Mouse (Mus musculus): ENCODE data around the gene Bcorl1.

The Bcorl1 gene

DNA sequence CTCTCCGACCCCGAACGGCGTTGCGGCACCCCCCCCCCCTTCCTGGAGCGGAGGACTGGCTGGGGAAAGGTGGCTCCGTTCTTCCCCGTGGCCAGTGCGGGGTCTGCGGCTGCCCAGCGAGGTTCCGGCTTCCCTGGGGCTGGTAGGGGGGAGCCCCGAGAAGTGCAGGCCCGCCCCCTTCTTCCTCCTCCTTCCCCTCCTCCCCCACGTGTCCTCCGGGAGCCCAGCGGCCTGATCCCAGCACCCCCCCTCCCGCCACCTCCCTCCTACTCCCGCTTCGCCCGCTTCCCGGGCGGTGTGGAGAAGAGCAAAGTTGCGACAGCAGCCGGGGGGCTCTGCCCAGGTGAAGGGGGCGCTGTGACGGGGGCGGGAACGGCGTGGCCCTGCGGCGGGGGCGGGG lies at the start of gene Bcorl1:
TSS of gene Bcorl1 (plus strand) at position 218 of the 400 bp plus-strand sequence.
- no peak for DNase-seq (ENCODE audit: low spot score in 2 of 2)

DNA sequence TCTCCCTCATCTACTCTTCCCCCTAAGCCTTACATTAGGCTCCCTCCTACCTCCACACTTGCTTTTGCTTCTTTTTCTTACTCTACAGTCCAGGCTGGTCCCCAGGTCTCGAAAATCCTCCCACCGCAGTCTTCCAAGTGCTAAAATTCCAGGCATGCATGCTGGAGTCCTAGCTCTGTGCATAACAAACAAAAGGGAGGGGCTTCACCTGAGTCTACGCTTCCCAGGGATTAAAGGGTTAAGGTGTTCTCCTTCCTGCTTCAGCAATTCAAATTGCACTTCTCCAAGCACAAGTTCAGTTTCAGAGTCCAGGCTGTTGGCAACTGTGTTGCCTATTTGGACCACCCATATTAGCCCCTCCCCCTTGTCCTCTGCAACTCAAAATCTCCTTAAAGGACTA lies 49.7 kb upstream of the Bcorl1 start:
- DNase-seq (ENCODE audit: low spot score in 2 of 2) = no peak

DNA sequence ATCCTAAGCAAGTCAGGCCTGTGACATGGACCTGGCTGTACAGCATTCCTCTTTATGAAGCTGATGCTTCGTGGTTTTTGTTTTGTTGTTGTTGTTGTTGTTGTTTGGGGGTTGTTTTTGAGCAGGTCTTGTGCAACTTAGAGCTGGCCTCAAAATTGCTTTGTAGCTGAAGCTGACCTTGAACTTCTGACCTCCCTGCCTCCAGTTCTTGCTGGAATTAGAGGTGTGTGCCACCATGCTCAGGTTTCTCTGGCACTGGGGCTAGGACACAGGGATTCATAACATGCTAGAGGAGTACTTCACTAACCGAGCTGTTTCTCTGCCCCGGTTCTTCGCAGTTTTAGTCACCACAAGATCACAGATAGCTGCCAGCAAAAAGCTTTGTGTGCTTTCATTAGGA lies 35.8 kb upstream of the Bcorl1 start:
- DNase-seq (ENCODE audit: low spot score in 2 of 2) = no peak

DNA sequence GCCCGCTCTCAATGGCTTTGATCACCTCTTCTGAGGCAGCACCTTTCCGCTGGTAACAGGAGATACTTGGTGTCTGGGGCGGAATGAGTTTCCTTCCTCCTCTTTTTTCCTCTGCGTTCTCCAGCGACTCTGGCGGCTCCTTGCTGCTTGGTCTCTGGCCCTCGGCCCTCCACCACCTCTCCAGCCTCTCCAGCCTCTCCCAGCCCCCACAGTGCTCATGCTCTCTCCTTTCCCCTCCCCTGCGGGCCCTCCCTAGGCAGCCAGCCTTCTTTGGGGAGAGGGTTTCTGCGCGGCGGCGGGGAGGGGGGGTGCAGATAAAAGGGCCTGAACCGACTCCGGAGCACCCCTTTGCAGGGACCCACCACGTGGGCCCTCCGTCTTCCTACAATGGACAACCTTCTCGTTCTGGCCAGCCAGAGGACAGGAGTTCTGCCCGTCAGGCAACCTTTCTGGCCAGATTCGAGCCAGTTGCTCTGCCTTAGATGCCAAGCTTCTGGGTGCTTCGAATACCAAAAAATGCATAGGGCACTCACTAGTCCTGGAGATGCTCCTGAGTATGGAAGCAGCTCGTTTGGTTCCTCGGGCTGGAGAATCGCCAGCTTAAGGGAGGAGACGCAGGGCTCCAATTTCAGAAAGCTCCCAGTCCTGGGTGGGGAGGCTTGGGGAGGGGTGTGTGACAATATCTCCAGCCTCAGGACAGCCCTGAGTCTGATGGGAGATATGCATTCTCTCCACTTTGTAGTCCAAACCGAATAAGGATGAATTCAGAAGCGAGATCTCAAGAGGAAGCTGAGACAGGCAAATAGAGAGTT lies 30.2 kb upstream of the Bcorl1 start:
- DNase-seq (ENCODE audit: low spot score in 2 of 2) = no peak

DNA sequence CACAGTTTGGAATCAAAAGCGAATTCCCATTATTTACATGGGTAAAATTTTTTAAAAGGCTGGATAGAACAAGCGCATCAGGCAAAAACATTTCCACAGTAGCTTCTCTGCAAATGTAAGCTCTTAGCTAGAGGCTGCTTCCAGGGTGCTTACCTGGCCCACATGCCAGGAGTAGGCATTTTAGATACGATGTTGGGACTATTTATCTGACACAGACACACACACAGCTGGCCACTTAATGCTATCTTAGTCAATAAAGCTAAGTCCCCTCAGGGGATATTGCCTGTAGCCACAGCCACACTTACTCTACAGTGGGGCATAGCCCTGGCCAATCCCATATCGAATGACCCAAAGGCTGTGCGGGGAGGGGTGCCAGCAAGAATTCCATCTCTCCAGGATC lies 29.4 kb upstream of the Bcorl1 start:
- no peak for DNase-seq (ENCODE audit: low spot score in 2 of 2)

DNA sequence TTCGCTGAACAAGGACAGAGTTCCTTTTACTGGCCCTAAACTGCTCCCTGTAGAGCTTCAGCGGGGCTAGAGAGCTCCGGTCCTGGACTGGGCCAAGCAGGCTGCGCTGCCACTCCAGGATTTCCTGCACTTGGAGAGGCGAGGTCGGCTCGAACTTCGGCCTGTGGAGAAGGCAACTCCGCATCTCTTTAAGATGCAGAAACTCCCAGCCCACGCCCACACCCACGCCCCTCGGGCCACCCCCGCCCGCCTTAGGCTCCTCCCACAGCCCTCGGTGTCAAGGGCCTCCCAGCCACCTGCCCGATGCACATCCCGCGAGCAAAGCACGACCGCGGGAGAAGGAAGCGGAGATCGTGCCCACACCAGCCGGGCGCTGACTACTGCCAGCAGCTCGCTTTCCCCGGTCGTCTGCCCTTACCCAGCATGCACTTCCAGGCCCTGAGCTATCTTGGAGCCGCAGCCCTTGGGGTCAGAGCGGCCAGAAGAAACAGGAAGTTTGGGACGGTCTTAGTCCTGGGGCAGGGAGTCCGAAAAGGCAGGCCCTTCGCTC lies 26.6 kb upstream of the Bcorl1 start:
- DNase-seq (ENCODE audit: low spot score in 2 of 2) = peak; percentile 13 to 14

DNA sequence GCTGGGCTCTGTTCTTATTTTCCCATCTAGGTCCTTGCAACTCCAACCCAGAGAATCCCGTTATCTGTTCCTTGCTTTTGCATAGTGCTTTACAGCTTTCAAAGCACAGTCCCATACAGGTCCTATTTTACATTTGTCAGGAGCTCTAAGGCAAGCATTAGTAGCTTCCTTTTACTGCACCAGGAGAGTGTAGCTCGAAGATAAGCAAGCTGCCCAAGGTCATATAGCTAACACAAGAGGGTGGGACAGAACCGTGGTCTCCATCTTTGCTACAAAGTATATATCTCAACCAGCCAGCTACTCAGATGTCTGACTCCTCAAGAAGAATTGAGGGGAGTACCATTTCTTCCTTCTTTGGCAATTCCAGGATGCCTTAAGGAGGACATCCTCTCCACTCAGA lies 23.7 kb upstream of the Bcorl1 start:
- DNase-seq (ENCODE audit: low spot score in 2 of 2) = no peak

DNA sequence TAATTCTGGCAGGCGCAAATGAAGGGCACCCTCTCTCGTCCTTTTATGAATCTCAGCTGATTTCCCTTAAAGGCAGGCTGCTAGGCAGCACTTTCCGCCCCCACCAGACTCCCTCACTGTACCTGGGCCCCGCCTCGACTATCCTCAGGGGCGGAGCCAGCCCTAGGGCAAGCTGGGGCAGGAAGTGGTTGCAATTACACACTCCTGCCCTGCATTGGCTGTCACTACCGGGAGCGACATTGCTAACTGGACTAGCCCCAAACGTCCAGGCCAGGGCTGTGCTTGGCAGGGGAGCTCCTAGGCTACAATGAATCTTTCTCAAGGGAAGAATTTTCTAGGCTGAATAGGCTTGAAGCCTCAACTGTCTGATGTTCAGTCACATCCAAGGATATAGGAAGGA lies 23.0 kb upstream of the Bcorl1 start:
- DNase-seq (ENCODE audit: low spot score in 2 of 2) = no peak

DNA sequence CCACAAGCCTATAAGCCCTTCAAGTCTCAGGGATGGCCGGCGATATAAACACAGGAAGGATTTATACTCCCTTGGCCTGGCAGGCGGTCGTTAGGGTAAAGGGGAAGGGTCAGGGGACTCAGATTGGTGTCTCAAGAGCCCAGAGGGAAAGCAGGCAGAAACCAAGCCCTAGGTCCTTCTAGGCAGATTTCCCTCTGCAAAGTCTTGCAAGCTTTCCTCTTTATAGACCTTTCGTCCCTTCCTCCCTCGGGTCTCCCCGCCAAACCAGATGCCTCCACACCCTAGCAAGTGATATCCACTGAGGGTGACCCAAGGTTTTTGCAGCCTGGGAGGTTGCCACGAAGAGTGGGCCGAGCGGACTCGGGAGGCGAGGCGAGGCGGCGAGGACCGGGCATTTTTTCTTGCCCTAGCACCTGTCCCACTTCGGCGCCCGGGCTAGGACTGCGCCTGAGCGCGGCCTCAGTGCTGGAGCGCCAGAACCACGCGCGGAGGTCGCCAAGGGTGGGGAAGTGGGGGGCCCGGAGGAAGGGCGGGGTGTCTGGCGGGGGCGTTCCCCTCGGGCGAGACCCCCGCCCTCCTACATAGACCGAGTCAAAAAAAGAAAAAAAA lies 613 bp upstream of the Bcorl1 start:
- no peak for DNase-seq (ENCODE audit: low spot score in 2 of 2)

DNA sequence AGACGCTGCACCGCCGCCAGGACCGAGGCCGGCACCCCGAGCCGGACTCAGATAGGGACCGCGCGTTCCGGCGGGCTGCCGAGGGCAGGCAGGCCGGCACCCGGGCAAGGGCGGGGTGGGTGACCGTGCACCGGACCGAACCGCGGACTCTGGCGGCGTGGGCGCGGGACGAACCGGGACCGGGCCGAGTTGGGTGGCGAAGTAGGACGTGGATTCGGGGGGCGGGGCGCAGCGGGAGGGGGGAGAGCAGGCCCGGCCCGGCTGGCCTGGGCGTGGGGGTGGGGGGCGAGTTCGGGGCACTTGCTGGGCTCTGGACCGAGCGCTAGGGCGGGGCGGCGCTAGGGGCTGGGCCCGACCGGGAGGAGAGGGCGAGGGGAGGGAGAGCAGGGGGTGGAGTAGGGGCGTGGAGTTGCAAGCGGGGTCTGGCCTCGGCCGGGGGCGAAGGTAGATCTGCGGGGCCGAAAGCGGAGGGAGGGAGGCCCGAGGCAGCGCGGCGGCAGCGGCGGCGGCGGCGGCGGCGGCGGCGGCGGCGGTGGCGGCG lies 533 bp downstream of the Bcorl1 start:
- DNase-seq (ENCODE audit: low spot score in 2 of 2) = no peak

DNA sequence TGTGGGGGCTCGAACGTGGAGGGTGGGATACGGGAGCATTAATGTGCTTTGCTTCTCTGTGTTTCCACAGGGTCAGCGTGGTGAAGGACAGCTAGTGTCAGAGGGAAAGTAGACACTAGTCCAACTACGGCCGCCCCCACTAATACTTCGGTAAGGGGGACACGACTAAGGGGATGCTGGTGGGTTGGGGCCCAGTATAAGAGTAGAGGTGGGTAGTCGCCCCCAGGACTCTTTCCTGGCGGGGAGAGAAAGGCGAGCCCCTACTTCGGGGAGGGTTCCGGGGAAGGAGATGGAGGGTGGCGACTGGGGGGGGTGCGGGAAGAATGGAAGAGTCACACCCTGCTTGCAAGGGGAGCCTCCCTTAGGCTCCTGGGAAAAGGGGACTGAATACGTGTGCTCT lies 1.6 kb downstream of the Bcorl1 start:
- DNase-seq (ENCODE audit: low spot score in 2 of 2) = no peak

DNA sequence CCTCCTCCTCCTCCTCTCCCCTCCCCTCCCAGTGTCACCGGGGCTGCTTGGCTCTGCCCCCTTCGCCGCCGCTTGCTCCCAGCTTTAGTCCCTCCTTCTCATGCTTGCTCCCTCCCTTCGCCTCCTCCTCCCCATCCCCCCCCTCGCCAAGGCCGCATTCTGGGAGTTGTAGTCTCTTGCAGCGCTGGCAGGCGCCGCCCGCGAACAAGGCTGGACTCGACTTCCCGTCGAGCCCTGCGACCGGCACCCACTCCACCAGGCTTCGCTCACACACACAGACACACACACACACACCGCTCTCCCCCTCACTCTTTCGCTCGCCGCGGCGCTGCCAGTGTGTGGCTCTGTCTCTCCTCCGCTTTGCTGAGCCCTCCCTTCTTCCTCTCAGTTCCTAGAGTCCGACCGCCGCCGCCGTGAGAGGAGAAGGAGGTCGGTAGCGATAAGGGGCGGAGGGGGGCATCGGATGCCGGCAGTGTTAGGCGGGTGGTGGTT lies 2.3 kb downstream of the Bcorl1 start:
- DNase-seq (ENCODE audit: low spot score in 2 of 2) = peak; percentile 82 to 85

DNA sequence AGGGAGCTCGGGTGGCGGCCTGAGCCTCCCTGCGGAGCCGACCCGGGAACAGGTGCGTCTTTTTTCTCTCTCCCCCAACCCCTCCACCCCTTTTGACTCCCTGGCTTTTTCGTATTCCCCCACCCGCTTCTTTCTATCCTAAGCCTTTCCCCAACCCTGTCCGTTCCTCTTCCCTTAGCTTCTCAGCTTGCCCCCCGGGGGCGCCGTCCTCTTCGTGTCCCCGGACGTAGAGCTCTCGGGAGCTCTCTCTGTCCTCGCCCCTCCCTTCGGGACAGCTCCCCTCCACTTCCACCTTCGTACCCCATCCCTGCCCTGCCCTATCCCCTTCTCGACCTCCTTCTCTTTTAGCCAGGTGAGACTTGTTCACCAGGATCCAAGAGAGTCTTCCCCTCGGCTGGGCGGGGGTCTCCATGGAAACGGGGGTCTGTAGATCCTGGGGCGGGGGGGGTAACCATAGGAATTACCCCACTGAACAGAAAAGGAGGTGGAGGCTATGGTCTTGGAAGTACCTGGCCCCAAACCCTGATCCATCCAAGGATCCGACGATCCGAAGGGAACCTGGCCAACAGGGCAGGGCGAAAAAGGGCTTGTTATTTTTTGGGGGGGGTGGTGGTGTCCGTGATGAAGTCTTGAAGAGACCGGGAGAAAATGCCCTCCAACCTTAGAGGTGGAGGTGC lies 2.9 kb downstream of the Bcorl1 start:
- DNase-seq (ENCODE audit: low spot score in 2 of 2) = no peak

DNA sequence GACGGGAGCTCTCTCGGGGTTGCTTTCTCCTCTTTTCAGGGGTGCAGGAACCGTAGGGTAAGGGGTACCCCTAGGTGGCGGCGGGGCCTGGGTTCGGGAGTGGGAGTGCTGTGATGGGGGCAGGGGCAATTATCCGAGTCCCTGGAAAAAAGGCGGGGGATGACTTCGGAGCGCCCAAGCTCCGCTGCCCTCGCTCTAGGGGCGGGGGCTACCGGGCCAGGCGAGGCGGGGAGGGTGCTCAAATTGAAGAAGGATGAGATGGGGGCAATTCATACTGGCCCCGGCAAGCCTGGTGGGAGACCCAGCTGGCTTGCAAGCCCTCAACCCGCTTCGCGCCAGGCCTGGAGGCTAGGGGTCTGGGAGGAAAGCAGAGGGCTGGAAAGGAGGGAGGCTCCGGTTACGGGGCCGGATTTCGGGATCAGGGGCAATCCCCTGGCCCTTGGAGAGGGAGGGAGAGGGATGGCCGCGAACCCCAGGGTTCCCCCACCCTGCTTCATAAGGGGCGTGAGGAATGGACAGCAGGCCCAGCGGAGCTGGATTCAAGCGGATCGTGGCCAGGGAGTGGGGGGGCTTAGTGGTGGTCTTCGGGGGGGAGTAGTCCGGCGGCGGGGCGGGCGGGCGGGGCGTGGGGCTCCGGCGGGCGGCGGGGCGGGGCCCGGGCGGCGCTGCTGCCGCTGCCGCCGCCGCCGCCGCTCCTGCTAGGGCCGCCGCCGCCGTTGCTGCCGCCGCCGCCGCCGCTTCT lies 3.7 kb downstream of the Bcorl1 start:
- DNase-seq (ENCODE audit: low spot score in 2 of 2) = no peak

DNA sequence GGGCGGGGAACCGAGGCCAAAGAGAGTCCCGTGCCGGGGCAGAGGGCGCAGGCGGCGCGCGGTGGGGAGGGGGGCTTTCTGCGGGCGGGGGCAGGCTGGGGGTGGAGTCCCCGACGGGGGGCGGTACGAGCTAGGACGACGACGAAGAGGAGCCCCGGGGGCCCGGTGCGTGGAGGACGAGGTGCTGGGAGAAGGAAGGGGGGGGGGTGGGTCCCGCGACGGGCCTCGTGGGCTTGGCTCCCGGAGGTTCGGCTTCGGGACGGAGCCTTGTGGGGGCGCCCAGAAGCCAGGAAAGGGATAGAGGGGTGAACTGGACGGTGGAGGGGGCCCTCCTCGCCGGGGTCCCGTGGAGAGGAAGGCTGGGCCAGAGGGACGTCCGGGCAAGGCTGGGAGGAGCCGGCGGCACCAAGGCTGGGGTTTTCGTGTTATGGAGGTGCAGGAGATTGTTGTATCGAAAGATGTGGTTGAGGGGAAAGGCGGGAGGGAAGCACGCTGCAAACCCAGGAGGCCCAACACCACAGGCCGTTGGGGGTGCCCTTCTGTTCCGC lies 4.3 kb downstream of the Bcorl1 start:
- no peak for DNase-seq (ENCODE audit: low spot score in 2 of 2)

DNA sequence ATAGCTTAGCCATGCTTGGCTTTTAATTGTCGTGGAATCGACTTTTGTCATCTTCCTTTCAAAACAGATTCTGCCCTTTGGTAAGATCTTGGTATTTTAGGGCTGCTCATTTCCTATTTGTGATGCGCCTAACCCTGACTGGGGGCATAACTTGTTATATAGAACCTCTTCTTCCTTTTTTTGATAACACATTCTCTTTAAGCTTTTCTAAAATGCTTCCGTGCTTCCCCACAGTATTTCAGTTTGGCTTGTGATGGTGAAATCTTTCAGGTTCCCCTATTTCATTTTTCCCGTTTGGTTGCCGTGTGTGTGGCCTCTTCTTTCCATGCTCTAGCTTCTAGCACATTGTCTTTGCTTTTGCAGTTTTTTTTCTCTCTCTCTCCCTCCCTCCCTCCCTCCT lies 14.2 kb downstream of the Bcorl1 start:
- DNase-seq (ENCODE audit: low spot score in 2 of 2) = no peak

DNA sequence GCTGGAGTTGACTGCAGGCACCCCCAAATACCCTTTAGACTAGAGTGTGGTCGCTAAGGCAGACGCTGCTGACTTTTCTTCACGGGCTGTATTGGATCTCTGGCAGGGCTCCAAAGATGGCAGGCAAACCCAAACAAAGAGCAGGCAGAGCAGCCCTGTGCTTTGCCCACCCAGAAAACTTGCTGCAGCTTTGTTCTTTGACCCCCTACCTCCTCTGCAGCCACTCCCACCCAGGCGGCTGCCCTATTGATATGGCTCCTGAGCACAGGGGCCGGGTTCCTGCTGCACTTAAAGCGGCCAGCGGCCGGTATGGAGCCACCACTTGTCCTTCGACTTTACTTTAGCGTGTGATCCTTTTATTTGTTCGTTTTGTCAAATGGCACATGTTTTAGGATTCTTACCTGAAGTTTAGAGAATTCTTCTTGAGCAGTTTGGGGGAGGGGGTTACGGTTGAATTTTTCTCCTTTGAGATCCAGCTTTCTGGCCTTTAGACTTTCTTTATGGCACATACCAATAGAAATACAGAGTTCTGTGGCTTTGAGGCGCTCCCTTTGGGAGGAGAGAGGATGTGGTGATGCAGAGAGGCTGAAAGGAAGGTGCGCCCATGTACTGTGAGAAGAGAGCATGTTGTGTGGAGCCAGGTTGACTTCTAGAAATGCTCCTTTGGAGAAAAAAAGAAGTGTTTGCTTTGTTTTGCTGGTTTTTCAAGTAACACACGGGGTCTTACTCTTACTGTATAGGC lies 24.8 kb downstream of the Bcorl1 start:
- DNase-seq (ENCODE audit: low spot score in 2 of 2) = no peak

DNA sequence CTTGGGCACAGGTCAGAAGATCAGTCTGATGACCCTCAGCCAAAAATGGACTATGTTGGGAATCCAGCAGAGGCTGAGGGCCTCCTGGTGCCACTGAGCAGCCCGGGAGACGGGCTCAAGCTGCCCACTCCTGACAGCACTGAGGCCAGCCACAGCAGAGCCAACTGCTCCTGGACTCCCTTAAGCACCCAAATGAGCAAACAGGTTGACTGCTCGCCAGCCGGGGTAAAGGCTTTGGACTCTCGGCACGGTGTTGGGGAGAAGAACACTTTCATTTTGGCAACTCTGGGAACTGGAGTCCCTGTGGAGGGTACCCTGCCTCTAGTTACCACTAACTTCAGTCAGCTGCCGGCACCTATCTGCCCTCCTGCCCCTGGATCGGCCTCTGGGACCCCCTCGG lies 26.7 kb downstream of the Bcorl1 start:
- no peak for DNase-seq (ENCODE audit: low spot score in 2 of 2)

DNA sequence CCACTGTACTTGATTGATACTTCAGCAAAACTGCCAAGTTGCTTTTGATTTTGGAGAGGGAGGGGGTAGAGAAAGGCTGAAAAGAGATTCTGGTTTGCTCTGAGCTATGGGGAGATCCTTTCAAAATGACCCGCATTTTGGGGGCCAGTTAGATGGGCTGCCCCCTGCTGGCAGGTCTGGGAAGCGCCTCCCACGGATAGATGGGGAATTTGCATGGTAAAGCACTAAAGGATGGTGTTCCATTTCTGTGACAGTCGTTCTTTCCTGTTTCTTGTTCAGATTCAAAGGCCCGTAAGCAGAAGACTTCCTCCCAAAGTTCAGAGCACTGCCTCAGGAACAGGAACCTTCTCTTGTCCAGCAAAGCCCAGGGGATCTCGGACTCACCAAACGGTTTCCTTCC lies 42.5 kb downstream of the Bcorl1 start:
- DNase-seq (ENCODE audit: low spot score in 2 of 2) = peak; percentile 26 to 27

DNA sequence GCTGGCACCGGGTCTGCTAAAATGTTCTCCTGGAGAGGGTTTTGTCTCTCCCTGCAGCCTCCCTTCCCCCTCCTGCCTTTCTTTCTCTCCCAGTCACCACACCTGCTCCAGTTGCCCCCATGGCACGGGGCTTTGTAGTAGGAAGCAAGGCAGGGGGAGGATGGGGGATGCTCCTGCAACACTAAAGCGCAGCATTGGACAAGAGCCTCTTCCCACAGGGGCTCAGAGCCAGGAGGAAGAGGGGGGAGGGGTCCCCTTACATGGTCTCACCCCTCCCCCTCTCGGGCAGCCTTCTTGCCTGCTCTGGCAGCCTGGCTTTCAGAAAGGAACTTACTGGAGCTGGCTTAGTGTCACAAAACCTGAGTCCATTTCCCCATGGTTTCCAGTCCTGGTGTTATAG lies 44.8 kb downstream of the Bcorl1 start:
- DNase-seq (ENCODE audit: low spot score in 2 of 2) = no peak

DNA sequence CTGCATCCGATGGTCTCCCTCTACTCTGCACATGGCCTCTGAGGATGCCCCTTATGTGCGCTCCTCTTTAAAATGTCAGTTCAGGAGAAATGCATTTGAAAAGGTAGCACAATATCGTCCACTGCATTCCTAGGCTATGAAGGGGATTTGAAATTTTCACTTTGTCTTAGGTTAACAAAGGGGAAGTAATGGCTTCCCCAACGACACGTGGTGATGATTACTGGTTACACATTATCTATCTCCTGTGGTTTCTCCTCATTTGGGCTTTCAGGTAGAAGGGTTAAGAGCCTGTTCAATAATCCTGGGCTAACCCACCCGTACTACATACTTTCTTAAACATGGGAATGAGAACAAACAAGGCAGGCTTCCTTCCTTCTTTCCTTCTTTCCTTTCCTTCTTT lies 48.2 kb downstream of the Bcorl1 start:
- no peak for DNase-seq (ENCODE audit: low spot score in 2 of 2)

Measured in right cerebral cortex, adult 2 months (tissue).